8 mouse cellular contexts compared by ENCODE assay signal in genomic region chr15:12205902-12206645, GRCm38 (mm10). TPM values are rescaled to one million over a fixed set of nuclear protein-coding genes. Genes with fewer than 3 reads are reported as not detected.
DNase-seq lines count a peak whose midpoint lies in the region; ATAC-seq and TF ChIP-seq lines count a peak whose summit lies in the region.

No protein-coding gene starts in this region.

- TF ChIP-seq POLR2A in lung, adult 2 months (IDR thresholded peaks at IDR 0.05; ENCODE audit: borderline replicate concordance, extremely low read depth, low read depth, low read length): no peak

- TF ChIP-seq CTCF in lung, adult 2 months (IDR thresholded peaks at IDR 0.05; ENCODE audit: insufficient read depth, low read length): no peak

- H3K36me3 ChIP-seq in hindbrain, embryonic 15.5 days: no peaks in the 10 kb centered on the region
- H3K36me3 ChIP-seq in midbrain, embryonic 12.5 days: no peaks in the 10 kb centered on the region

- ATAC-seq in hindbrain, embryonic 15.5 days (ENCODE audit: low FRiP score, low read depth): no peak
- no peak for ATAC-seq in midbrain, embryonic 12.5 days (ENCODE audit: low FRiP score, low read depth)

- no peak for DNase-seq in lung, adult 2 months
- DNase-seq in lung, postnatal 4 days: no peak
- DNase-seq in urinary bladder, postnatal 10 days (ENCODE audit: low spot score): no peak
- no peak for DNase-seq in c-Kit-positive CD71-positive TER-119-positive erythroid progenitor cells, embryonic 14.5 days (ENCODE audit: low spot score)
- DNase-seq in retina, embryonic 14.5 days (ENCODE audit: low spot score): no peak

- H3K9me3 ChIP-seq in hindbrain, embryonic 15.5 days: no peaks in the 10 kb centered on the region
- H3K9me3 ChIP-seq in midbrain, embryonic 12.5 days: no peaks in the 10 kb centered on the region

- no peaks in the 10 kb centered on the region for H3K27me3 ChIP-seq in hindbrain, embryonic 15.5 days
- H3K27me3 ChIP-seq in midbrain, embryonic 12.5 days: no peaks in the 10 kb centered on the region

- peak overlapping the region; percentile 63 for H3K4me2 ChIP-seq in hindbrain, embryonic 15.5 days
- H3K4me2 ChIP-seq in midbrain, embryonic 12.5 days (replicated peaks): peak overlapping the region; percentile 61

- no peak overlapping the region for H3K27ac ChIP-seq in brown adipose tissue, adult 24 weeks (replicated peaks; ENCODE audit: low read depth, low read length)
- H3K27ac ChIP-seq in hindbrain, embryonic 15.5 days (replicated peaks): no peak overlapping the region
- H3K27ac ChIP-seq in midbrain, embryonic 12.5 days (replicated peaks): no peak overlapping the region

- peak overlapping the region; percentile 72 for H3K9ac ChIP-seq in hindbrain, embryonic 15.5 days
- peak overlapping the region; percentile 98 for H3K9ac ChIP-seq in midbrain, embryonic 12.5 days (replicated peaks)

- H3K4me1 ChIP-seq in lung, adult 2 months (ENCODE audit: control insufficient read depth, insufficient read depth, low read length): peaks cover 19% of the 10 kb centered on the region
- peaks cover 15% of the 10 kb centered on the region; the same call in 1 of the 2 replicates for H3K4me1 ChIP-seq in brown adipose tissue, adult 24 weeks (ENCODE audit: control insufficient read depth, insufficient read depth, insufficient read length, low read length)
- H3K4me1 ChIP-seq in hindbrain, embryonic 15.5 days (replicated peaks): peaks cover 32% of the 10 kb centered on the region
- H3K4me1 ChIP-seq in midbrain, embryonic 12.5 days: peaks cover 38% of the 10 kb centered on the region

- H3K4me3 ChIP-seq in lung, adult 2 months (replicated peaks; ENCODE audit: extremely low read depth, low read depth, low read length): peak overlapping the region; percentile 79
- peak overlapping the region; percentile 77 for H3K4me3 ChIP-seq in brown adipose tissue, adult 24 weeks (ENCODE audit: insufficient read depth, low read depth, low read length)
- H3K4me3 ChIP-seq in hindbrain, embryonic 15.5 days: peak overlapping the region; percentile 80
- H3K4me3 ChIP-seq in midbrain, embryonic 12.5 days: peak overlapping the region; percentile 93

- 18% methylated on average over 14 of the region's 14 CpGs for WGBS in lung, adult 2 months
- 36% methylated on average over 14 of the region's 14 CpGs for WGBS in hindbrain, embryonic 15.5 days
- WGBS in midbrain, embryonic 12.5 days: 44% methylated on average over 14 of the region's 14 CpGs

RNA-seq across cellular contexts. Expression of gene Mtmr12, which starts 1.2 kb away (rescaled TPM):
- 20.2 and 25.9 TPM in 2 replicates for polyA plus RNA-seq in lung, adult 2 months (2012; rRNA removed)
- 3.6 and 5.4 TPM in 2 replicates for polyA plus RNA-seq in brown adipose tissue, adult 24 weeks (2012; ENCODE audit: insufficient read depth, insufficient read length, missing spikeins)
- polyA plus RNA-seq in hindbrain, embryonic 15.5 days (2015; fragmentation: Nextera tagmentation; extraction: Ambion mirVana): 8.7 and 9.2 TPM in 2 replicates
- 17.3 and 18.3 TPM in 2 replicates for polyA plus RNA-seq in midbrain, embryonic 12.5 days (2016; fragmentation: Nextera tagmentation; extraction: Ambion mirVana)
